Mouse (Mus musculus) liver, embryonic 11.5 days (tissue): ENCODE data around the gene Hspa8. TPM values are rescaled to one million over a fixed set of nuclear protein-coding genes. Genes with fewer than 3 reads are reported as not detected.
"Not testable (repeated sequence)": the region's sequence is repeated elsewhere in the genome, so short reads cannot be mapped to it uniquely, and the experiment has no call there.

Experiments
- ATAC-seq: fragments of 200-750 bp; cut with Nextera tagmentation; replicated peaks from 2 replicates; pipeline ENCODE4 v1.8.0; 2017; ENCODE audit warnings: moderate number of reproducible peaks, mild to moderate bottlenecking, moderate TSS enrichment, moderate library complexity; ENCODE audit not compliant: low FRiP score
- DNase-seq: peaks from one replicate; pipeline ENCODE4 v3.0.0-alpha.2; 2017; ENCODE audit warnings: low spot score
- H3K27ac ChIP-seq: fragments of 300-500 bp; sonication (generic); 2 replicates; pipeline ENCODE4 v1.5.1; 2014; ENCODE audit warnings: mild to moderate bottlenecking, low read depth, low read length, control low read depth
- H3K27me3 ChIP-seq: fragments of 300-500 bp; sonication (generic); replicated peaks from 2 replicates; pipeline ENCODE4 v1.6.1; 2014; ENCODE audit warnings: low read length, mixed read lengths; ENCODE audit not compliant: control insufficient read depth, insufficient read depth
- H3K36me3 ChIP-seq: fragments of 300-500 bp; sonication (generic); 2 replicates; pipeline ENCODE4 v1.6.1; 2014; ENCODE audit warnings: mild to moderate bottlenecking, low read length, moderate library complexity, mixed read lengths; ENCODE audit not compliant: control insufficient read depth, insufficient read depth
- H3K4me1 ChIP-seq: fragments of 300-500 bp; sonication (generic); replicated peaks from 2 replicates; pipeline ENCODE4 v1.6.1; 2014; ENCODE audit warnings: low read length, mixed read lengths; ENCODE audit not compliant: control insufficient read depth, insufficient read depth
- H3K4me2 ChIP-seq: fragments of 300-500 bp; sonication (generic); 2 replicates; pipeline ENCODE4 v1.6.1; 2014; ENCODE audit warnings: mild to moderate bottlenecking, control low read depth, moderate library complexity
- H3K4me3 ChIP-seq: fragments of 300-500 bp; sonication (generic); 2 replicates; pipeline ENCODE4 v1.5.1; 2014; ENCODE audit warnings: low read depth, low read length, control low read depth
- H3K9ac ChIP-seq: fragments of 300-500 bp; sonication (generic); 2 replicates; pipeline ENCODE4 v1.6.1; 2014; ENCODE audit warnings: low read depth, low read length, control low read depth
- H3K9me3 ChIP-seq: fragments of 300-500 bp; sonication (generic); 2 replicates; pipeline ENCODE4 v1.6.1; 2016; ENCODE audit warnings: low read length, inconsistent platforms, mixed read lengths; ENCODE audit not compliant: control insufficient read depth
- WGBS: fragments of 180-500 bp; shearing (Covaris S2); extraction: QIAGEN DNeasy Blood & Tissue Kit; methylation state at CpG from one replicate; pipeline ENCODE4 v1.1.7; 2014; 5-methylcytosine and 5-hydroxymethylcytosine counted together
- polyA plus RNA-seq: library from polyadenylated mRNA; unstranded; fragments of >200 nt; fragmentation: Nextera tagmentation; extraction: Ambion mirVana; gene quantifications from 2 replicates; pipeline ENCODE4 v1.2.1, GENCODE M21; 2014

Gene Hspa8
- polyA plus RNA-seq, 1 experiment from 2014 or later = 3,603 TPM

DNA sequence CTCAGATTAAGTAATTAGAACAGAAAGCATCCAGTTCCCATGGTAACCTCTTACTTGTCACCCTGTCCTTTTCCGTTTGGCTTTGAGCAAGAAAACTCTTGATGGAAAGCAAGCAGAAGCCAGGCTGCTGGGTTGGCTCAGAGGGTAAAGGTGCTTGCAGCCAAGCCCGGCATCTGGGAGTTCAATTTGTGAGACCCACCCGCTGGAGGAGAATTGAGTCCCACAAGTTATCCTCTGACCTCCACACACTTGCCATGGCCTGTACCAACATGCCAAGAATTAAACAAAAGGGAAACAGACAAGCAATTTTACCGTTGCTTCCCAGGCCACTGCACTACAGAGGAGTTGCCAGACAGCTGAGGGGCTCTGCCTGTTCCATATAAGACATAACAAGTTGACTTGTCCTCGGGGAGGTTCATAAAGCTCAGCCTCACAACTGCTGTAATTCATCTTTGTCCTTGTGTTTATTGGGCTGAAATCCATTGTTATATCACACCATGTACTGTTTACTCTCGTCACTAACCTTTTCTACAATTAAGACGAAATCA, 34.7 kb upstream of the Hspa8 start:
- Histone ChIP-seq H3K27me3 (no peaks in the 10 kb centered on the region), H3K4me3 (no peak overlapping the region), H3K9me3 (no peaks in the 10 kb centered on the region), H3K4me1 (0 out of 2 replicates have a peak, but pooled peaks cover 4% of the 10 kb centered on the region), H3K27ac (no peak overlapping the region), H3K4me2 (no peak overlapping the region), H3K9ac (no peak overlapping the region), H3K36me3 (no peaks in the 10 kb centered on the region)
- no peak for ATAC-seq
- WGBS = 78% methylated on average over 7 of the region's 7 CpGs
- DNase-seq = no peak

DNA sequence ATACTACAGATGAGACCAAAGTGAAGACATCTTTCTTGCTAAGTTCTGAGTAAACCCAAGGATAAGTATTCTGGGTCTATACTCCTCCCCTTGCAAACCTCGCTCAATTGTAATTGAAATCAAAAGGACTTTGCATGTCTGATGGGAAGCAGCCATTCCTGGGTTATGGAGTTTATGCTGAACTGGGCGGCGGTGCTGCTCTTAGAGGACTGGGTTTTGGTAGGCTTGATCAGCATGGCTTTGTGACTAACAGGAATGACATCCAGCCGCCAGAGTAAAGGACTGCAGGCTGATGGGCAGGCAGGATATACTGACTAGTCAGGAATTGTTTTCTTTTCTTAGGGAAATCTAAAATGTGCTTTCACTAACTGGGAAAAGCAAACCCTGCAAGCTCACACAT, 32.8 kb upstream of the Hspa8 start:
- 78% methylated on average over 4 of the region's 4 CpGs for WGBS
- Histone ChIP-seq H3K4me3 (no peak overlapping the region), H3K9ac (no peak overlapping the region), H3K4me2 (no peak overlapping the region), H3K9me3 (no peaks in the 10 kb centered on the region), H3K4me1 (0 out of 2 replicates have a peak, but pooled peaks cover 4% of the 10 kb centered on the region), H3K27ac (no peak overlapping the region), H3K27me3 (no peaks in the 10 kb centered on the region), H3K36me3 (no peaks in the 10 kb centered on the region)
- no peak for ATAC-seq
- no peak for DNase-seq

DNA sequence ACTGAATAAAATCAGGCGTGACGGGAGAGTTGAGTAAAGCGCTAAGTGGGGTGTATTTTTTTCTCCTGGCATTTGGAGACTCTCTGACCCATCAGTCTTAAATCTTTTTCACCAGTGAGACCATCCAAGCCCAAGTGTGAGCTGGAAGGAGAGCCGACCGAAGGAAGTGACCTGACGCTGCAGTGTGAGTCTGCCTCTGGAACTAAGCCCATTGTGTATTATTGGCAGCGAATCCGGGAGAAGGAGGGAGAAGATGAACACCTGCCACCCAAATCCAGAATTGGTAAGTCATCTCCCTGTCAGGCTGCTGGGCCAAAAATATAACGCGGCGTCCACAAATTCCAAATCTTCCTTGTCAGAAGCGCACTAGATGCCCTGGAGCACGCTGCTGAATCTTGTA, 28.5 kb upstream of the Hspa8 start:
- no peak for ATAC-seq
- 81% methylated on average over 13 of the region's 13 CpGs for WGBS

DNA sequence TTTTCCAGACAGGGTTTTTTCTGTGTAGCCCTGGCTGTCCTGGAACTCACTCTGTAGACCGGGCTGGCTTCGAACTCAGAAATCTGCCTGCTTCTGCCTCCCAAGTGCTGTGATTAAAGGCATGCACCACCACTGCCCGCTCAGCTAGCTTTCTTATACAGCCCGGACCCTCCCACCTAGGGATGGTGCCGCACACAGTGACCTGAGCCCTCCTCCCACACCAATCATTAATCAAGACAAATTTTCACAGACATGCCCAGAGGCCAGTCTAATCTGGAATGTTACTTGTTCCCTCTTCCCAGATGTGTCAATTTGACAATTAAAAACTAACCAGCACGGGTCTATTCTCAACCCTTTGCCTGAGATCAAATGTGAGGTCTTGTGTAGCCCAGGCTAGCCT, 27.6 kb upstream of the Hspa8 start:
- not testable (repeated sequence) for H3K4me2 ChIP-seq, H3K4me3 ChIP-seq, H3K27ac ChIP-seq, H3K9ac ChIP-seq, ATAC-seq, H3K36me3 ChIP-seq, H3K27me3 ChIP-seq, H3K4me1 ChIP-seq, DNase-seq, H3K9me3 ChIP-seq
- 82% methylated on average over 6 of the region's 6 CpGs for WGBS

More for the DNA sequence above, 28.5 kb upstream of the Hspa8 start:
- H3K36me3 ChIP-seq = no peaks in the 10 kb centered on the region
- no peaks in the 10 kb centered on the region for H3K27me3 ChIP-seq
- no peak overlapping the region for H3K4me3 ChIP-seq
- no peak overlapping the region for H3K4me2 ChIP-seq
- H3K9ac ChIP-seq = no peak overlapping the region
- H3K27ac ChIP-seq = no peak overlapping the region
- no peak for DNase-seq
- H3K4me1 ChIP-seq = 0 out of 2 replicates have a peak, but pooled peaks cover 4% of the 10 kb centered on the region
- no peaks in the 10 kb centered on the region for H3K9me3 ChIP-seq

DNA sequence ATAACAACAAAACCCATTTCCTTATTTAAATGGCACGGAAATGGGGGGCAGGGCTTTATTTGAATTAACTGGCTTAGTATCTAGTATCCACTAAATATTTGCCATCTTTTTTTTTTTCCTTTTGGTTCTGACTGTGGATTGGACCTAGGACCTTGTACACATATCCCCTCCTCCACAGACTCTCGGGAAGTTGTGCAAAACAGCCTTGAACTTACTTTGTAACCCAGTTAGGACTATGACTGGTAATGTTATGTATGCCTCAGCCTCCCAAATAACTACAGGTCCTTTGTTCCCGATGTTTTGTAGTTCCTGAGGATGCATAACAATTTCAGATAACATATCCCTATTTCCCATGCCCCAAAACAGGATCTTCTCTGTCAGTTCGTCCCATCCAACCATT, 26.9 kb upstream of the Hspa8 start:
- no peaks in the 10 kb centered on the region for H3K27me3 ChIP-seq
- no peak overlapping the region for H3K9ac ChIP-seq
- H3K4me1 ChIP-seq = 0 out of 2 replicates have a peak, but pooled peaks cover 4% of the 10 kb centered on the region
- no peak overlapping the region for H3K4me2 ChIP-seq
- 74% methylated on average over 4 of the region's 4 CpGs for WGBS
- no peaks in the 10 kb centered on the region for H3K36me3 ChIP-seq
- no peak for ATAC-seq
- DNase-seq = no peak
- H3K9me3 ChIP-seq = no peaks in the 10 kb centered on the region
- H3K4me3 ChIP-seq = no peak overlapping the region
- H3K27ac ChIP-seq = no peak overlapping the region

DNA sequence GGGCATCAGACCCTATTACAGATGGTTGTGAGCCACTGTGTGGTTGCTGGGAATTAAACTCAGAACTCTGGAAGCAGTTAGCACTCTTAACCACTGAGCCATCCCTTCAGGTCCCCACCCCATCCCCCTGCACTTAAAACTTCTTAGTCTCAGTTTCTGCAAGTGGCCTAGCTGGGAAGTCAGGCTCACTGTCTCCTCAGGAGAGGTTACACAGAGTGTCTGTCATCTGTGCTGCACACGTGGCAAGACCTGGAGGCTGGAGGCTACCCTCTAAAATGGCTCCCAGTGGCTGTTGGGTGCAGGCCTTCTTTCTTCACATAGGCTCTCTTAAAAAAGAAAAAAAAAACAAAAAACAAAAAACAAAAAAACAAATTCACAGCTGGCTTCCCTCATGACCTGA, 24.7 kb upstream of the Hspa8 start:
- Histone ChIP-seq H3K27ac (no peak overlapping the region; the same call in 1 of the 2 replicates), H3K9ac (no peak overlapping the region), H3K4me1 (no peaks in the 10 kb centered on the region), H3K4me2 (no peak overlapping the region), H3K4me3 (no peak overlapping the region), H3K27me3 (no peaks in the 10 kb centered on the region), H3K36me3 (no peaks in the 10 kb centered on the region), H3K9me3 (no peaks in the 10 kb centered on the region)
- ATAC-seq (no peak), DNase-seq (no peak)
- WGBS = 50% methylated on average over 1 of the region's 1 CpGs

DNA sequence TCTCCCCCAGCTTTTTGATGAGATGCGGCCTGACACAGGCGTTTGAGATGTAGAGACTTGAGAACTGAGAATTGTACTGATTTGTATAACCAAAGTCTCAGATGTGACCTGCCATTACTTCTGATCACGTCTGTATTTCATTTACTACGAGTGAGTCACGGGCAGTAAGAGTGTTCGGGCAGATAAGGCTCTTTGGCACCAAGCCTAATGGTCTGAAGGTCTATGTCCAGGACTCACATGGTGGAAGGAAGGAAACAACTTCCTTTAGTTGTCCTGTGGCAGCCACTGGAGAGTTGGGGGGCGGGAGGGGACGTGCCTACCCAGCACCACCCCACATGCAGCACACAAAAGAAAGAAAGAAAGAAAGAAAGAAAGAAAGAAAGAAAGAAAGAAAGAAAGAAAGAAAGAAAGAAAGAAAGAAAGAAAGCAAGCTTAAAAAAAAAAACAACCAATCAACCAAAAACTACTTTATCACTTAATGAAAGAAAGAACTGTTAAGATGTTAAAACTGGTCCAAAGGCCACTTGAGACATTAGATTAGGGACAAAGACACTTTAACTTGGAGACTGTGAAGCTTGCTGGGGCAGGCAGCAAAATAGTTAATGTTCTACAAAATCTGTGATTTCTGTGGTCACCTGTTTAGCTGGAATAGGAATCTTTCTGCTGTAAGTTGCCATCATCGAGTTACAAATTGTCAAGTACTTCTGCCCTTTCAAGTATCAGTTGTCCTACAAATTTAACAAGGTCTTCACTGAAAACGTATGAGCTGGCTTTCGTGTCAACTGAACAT, 24.1 kb upstream of the Hspa8 start:
- ATAC-seq = no peak
- Histone ChIP-seq H3K4me2 (no peak overlapping the region), H3K9ac (no peak overlapping the region), H3K4me3 (no peak overlapping the region), H3K9me3 (no peaks in the 10 kb centered on the region), H3K4me1 (no peaks in the 10 kb centered on the region), H3K27me3 (peaks cover 2% of the 10 kb centered on the region; the same call in 1 of the 2 replicates), H3K36me3 (no peaks in the 10 kb centered on the region), H3K27ac (no peak overlapping the region; the same call in 1 of the 2 replicates)
- 52% methylated on average over 11 of the region's 11 CpGs for WGBS
- no peak for DNase-seq

DNA sequence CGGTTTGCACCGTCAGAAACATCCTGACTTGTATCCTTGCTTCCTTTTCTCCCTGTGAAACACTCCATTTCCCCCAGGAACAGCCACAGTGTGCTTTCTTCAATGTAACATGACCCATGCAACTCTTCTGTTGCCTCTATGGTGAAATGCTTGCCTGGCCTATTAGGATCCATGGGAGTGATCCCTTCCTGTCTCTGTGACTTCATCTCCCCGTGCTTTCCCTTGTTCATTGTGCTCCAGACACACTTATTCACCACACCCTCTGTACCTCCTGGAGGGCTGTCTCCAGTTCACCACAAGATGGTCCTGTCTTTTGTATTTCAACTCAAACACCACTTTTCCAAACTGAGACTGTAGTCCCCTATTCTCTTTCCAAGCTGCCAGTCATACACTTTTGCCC, 20.7 kb upstream of the Hspa8 start:
- no peak for DNase-seq
- Histone ChIP-seq H3K27me3 (peaks cover 3% of the 10 kb centered on the region; the same call in 1 of the 2 replicates), H3K4me2 (no peak overlapping the region), H3K36me3 (no peaks in the 10 kb centered on the region), H3K4me3 (no peak overlapping the region), H3K9me3 (no peaks in the 10 kb centered on the region), H3K27ac (no peak overlapping the region), H3K4me1 (peaks cover 7% of the 10 kb centered on the region; the same call in 1 of the 2 replicates), H3K9ac (no peak overlapping the region)
- 75% methylated on average over 3 of the region's 3 CpGs for WGBS
- ATAC-seq = no peak
